Mouse (Mus musculus): ENCODE data around the gene Dner.

GRCm38 (mm10) chr1:84408873-84409272 is 287.1 kb downstream of the Dner start:
- TF ChIP-seq CTCF (IDR thresholded peaks at IDR 0.05; ENCODE audit: extremely low read depth, insufficient read length, insufficient replicate concordance, low read depth, low read length), result no peak
- no peak for TF ChIP-seq POLR2A (IDR thresholded peaks at IDR 0.05; ENCODE audit: low read depth, low read length)
